Mouse (Mus musculus) midbrain, embryonic 16.5 days (tissue): Measurements from ENCODE around the gene Map3k5. TPM values are rescaled to one million over a fixed set of nuclear protein-coding genes. Genes with fewer than 3 reads are reported as not detected.

Experiments
- ATAC-seq: fragments of 200-750 bp; cut with Nextera tagmentation; 2 replicates; pipeline ENCODE4 v1.8.0; 2017; ENCODE audit warnings: moderate TSS enrichment
- H3K27ac ChIP-seq: fragments of 300-500 bp; sonication (generic); 2 replicates; pipeline ENCODE4 v1.5.1; 2014; ENCODE audit warnings: mild to moderate bottlenecking, low read length, mixed read lengths
- H3K27me3 ChIP-seq: fragments of 300-500 bp; sonication (generic); 2 replicates; pipeline ENCODE4 v1.6.1; 2014; ENCODE audit warnings: low read depth, low read length, mixed read lengths; ENCODE audit not compliant: control insufficient read depth, insufficient read depth
- H3K36me3 ChIP-seq: fragments of 300-500 bp; sonication (generic); 2 replicates; pipeline ENCODE4 v1.6.1; 2014; ENCODE audit warnings: mild to moderate bottlenecking, low read length, moderate library complexity, mixed read lengths; ENCODE audit not compliant: control insufficient read depth, insufficient read depth
- H3K4me1 ChIP-seq: fragments of 300-500 bp; sonication (generic); 2 replicates; pipeline ENCODE4 v1.6.1; 2014; ENCODE audit warnings: mild to moderate bottlenecking, low read length, mixed read lengths; ENCODE audit not compliant: control insufficient read depth, insufficient read depth
- H3K4me2 ChIP-seq: fragments of 300-500 bp; sonication (generic); 2 replicates; pipeline ENCODE4 v1.6.1; 2014; ENCODE audit warnings: mild to moderate bottlenecking, low read length, mixed read lengths
- H3K4me3 ChIP-seq: fragments of 300-500 bp; sonication (generic); 2 replicates; pipeline ENCODE4 v1.5.1; 2014; ENCODE audit warnings: low read depth, mild to moderate bottlenecking, low read length, moderate library complexity, mixed read lengths
- H3K9ac ChIP-seq: fragments of 300-500 bp; sonication (generic); 2 replicates; pipeline ENCODE4 v1.6.1; 2014; ENCODE audit warnings: low read depth, low read length, mixed read lengths
- H3K9me3 ChIP-seq: fragments of 300-500 bp; sonication (generic); replicated peaks from 2 replicates; pipeline ENCODE4 v1.6.1; 2014; ENCODE audit warnings: mild to moderate bottlenecking, low read length, mixed read lengths; ENCODE audit not compliant: control insufficient read depth, poor library complexity, severe bottlenecking
- WGBS: fragments of 180-500 bp; shearing (Covaris S2); extraction: QIAGEN DNeasy Blood & Tissue Kit; methylation state at CpG from one replicate; pipeline ENCODE4 v1.1.7; 2014; 5-methylcytosine and 5-hydroxymethylcytosine counted together
- polyA plus RNA-seq: library from polyadenylated mRNA; unstranded; fragments of >200 nt; fragmentation: Nextera tagmentation; extraction: Ambion mirVana; gene quantifications from 2 replicates; pipeline ENCODE4 v1.2.1, GENCODE M21; 2015

Map3k5 gene
- polyA plus RNA-seq, 1 experiment from 2014 or later, result 1.2 TPM

- H3K9ac ChIP-seq, result no peak overlapping the region
- no peak for ATAC-seq
- whole genome bisulfite sequencing, result 47% methylated on average over 12 of the region's 12 CpGs
Measured at GRCm38 (mm10) chr10:20178807-20179605, 244.7 kb downstream of the Map3k5 start.

GRCm38 (mm10) chr10:20181198-20181597 lies 246.9 kb downstream of the Map3k5 start:
- 57% methylated on average over 10 of the region's 10 CpGs for WGBS
- Histone ChIP-seq H3K36me3 (no peaks in the 10 kb centered on the region), H3K4me3 (no peak overlapping the region), H3K4me2 (no peak overlapping the region), H3K4me1 (peaks cover 5% of the 10 kb centered on the region), H3K9me3 (no peaks in the 10 kb centered on the region), H3K9ac (no peak overlapping the region), H3K27ac (no peak overlapping the region), H3K27me3 (no peaks in the 10 kb centered on the region)
- ATAC-seq, result no peak

More at GRCm38 (mm10) chr10:20178807-20179605, 244.7 kb downstream of the Map3k5 start:
- H3K4me2 ChIP-seq, result no peak overlapping the region
- H3K27ac ChIP-seq, result no peak overlapping the region
- no peak overlapping the region for H3K4me3 ChIP-seq
- no peaks in the 10 kb centered on the region for H3K36me3 ChIP-seq
- no peaks in the 10 kb centered on the region for H3K27me3 ChIP-seq
- no peaks in the 10 kb centered on the region for H3K9me3 ChIP-seq
- H3K4me1 ChIP-seq, result peaks cover 5% of the 10 kb centered on the region

DNA sequence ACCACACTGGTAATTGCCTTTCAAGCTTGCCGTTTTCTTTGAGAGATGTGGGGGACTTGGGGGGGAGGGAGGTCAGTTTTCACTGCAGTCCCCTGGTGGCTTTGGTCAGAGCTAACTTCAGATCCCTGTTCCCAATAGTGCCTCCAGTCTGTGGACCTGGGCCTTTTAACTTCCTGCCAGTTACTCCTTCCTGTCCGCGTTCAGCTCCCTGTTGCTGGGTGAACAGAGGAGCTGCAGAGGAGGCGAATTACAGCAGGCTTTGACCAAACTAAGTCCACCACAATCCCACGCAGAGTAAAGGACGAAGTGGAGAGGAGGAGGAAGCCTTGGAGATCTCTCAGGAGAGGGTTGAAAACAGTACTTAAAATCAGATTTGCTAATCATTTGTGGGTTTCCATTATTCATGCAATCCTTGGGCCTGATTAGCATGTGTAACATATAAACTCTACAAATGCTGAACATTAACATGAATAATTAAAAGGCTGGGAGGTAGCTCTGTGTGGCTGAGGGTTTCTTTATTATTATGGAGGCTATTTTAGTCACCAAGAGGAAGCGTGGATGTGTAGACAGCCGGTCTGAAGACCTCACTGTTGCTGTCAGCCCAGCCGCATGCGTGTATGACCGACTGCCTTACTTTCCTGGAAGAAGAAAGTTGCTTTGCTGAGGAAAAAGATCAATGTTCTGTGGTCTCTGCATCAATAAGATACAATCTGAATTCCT lies 247.6 kb downstream of the Map3k5 start:
- Histone ChIP-seq H3K9me3 (no peaks in the 10 kb centered on the region), H3K36me3 (no peaks in the 10 kb centered on the region), H3K4me2 (no peak overlapping the region), H3K4me3 (no peak overlapping the region), H3K27me3 (no peaks in the 10 kb centered on the region), H3K27ac (no peak overlapping the region; the same call in 1 of the 2 replicates), H3K4me1 (peaks cover 5% of the 10 kb centered on the region), H3K9ac (no peak overlapping the region)
- ATAC-seq, result no peak
- WGBS, result 39% methylated on average over 11 of the region's 11 CpGs

DNA sequence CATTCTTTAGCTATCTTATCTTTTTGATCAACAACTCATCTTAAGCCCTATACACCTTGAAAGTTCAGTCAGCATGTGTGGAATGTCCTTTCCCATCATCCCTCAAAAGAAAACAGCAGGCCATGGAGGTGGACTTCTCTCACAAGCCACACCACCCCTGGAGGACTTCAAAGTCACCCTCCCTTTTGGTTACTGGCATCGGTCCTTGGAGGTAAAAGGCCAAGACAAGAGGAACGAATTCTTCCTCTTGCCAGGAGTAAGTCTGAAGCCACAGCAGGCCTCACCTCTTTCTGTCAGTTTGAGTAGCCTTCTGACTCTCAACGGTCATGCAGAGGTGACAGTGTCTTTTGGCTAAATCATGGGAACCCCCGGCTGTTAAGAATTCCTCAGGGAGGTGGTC lies 250.1 kb downstream of the Map3k5 start:
- Histone ChIP-seq H3K27ac (no peak overlapping the region), H3K9me3 (no peaks in the 10 kb centered on the region), H3K4me1 (peaks cover 5% of the 10 kb centered on the region), H3K9ac (no peak overlapping the region), H3K4me2 (no peak overlapping the region), H3K27me3 (no peaks in the 10 kb centered on the region), H3K36me3 (no peaks in the 10 kb centered on the region), H3K4me3 (no peak overlapping the region)
- ATAC-seq, result no peak
- WGBS, result 84% methylated on average over 4 of the region's 4 CpGs

GRCm38 (mm10) chr10:20185264-20185663 lies 251.0 kb downstream of the Map3k5 start:
- Histone ChIP-seq H3K4me2 (no peak overlapping the region), H3K4me3 (no peak overlapping the region), H3K9me3 (no peaks in the 10 kb centered on the region), H3K9ac (no peak overlapping the region), H3K36me3 (no peaks in the 10 kb centered on the region), H3K4me1 (peaks cover 5% of the 10 kb centered on the region), H3K27ac (no peak overlapping the region), H3K27me3 (no peaks in the 10 kb centered on the region)
- no peak for ATAC-seq
- 80% methylated on average over 4 of the region's 4 CpGs for WGBS

DNA sequence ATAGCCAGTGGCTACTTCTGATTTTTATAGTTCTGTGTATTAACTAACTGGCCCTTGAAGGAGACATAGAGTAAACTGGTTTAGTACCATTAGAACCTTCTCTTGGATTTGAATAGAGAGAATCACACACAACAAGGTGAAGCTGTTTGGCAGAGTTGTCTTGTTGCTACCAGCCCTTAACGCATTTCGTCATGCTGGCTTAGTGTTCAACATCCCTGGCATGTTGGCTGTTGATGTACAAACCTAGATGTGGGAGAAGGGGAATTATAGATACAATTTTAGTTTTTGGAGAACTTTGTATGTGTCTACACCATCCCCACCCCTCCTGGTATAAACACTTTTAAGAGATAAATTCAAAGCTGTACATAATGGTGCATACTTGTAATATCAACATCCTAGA lies 251.5 kb downstream of the Map3k5 start:
- Histone ChIP-seq H3K4me3 (no peak overlapping the region), H3K9me3 (no peaks in the 10 kb centered on the region), H3K27me3 (no peaks in the 10 kb centered on the region), H3K4me1 (peaks cover 5% of the 10 kb centered on the region), H3K4me2 (no peak overlapping the region), H3K36me3 (no peaks in the 10 kb centered on the region), H3K27ac (no peak overlapping the region), H3K9ac (no peak overlapping the region)
- ATAC-seq, result no peak
- 92% methylated on average over 2 of the region's 2 CpGs for whole genome bisulfite sequencing

- Histone ChIP-seq H3K4me2 (no peak overlapping the region), H3K27ac (no peak overlapping the region), H3K9me3 (no peaks in the 10 kb centered on the region), H3K4me1 (peaks cover 3% of the 10 kb centered on the region), H3K9ac (no peak overlapping the region), H3K27me3 (no peaks in the 10 kb centered on the region), H3K4me3 (no peak overlapping the region), H3K36me3 (no peaks in the 10 kb centered on the region)
- no peak for ATAC-seq
- 79% methylated on average over 5 of the region's 5 CpGs for WGBS
Measured at GRCm38 (mm10) chr10:20186800-20187273, 252.6 kb downstream of the Map3k5 start.

DNA sequence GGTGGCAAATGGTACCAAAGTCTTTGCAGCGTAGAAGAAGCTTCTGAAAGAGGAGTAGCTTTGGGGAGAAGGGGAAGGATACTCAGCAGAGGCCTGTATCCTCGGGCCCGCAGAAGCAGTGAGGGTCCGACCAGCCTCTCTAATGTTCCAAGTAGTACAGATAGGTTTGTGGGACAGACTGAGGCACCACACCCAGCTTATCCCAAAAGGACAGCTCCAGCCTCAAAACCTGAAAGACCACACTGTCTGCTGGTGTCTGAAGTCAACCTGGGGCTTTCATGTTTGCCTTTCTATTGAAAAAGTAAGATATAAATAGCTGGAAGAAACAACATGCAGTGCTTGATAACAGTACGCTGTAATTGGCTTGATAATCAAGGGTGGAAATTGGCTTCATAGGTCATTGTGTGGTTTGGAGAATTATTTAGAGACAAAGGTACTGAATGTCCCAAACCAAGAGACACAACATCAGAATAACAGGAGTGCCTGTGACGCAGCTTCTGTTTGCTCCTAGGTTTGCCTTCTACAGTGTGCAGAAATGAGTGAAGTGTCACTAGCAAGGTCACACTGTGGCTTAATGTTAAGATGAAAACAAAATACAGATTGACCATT lies 256.0 kb downstream of the Map3k5 start:
- no peak for ATAC-seq
- Histone ChIP-seq H3K4me2 (no peak overlapping the region), H3K36me3 (no peaks in the 10 kb centered on the region), H3K27ac (no peak overlapping the region), H3K9me3 (no peaks in the 10 kb centered on the region), H3K4me3 (no peak overlapping the region), H3K9ac (no peak overlapping the region), H3K4me1 (peaks cover 3% of the 10 kb centered on the region; the same call in 1 of the 2 replicates), H3K27me3 (no peaks in the 10 kb centered on the region)
- WGBS, result 92% methylated on average over 6 of the region's 6 CpGs
